Mouse (Mus musculus) inflammation-experienced regulatory T-cells, adult 6 months (primary cell): ENCODE data around the gene Usp34. TPM values are rescaled to one million over a fixed set of nuclear protein-coding genes. Genes with fewer than 3 reads are reported as not detected.
A peak's percentile ranks its signal among the peaks of the same experiment; 100 is the strongest.
"Not testable (repeated sequence)": the region's sequence is repeated elsewhere in the genome, so short reads cannot be mapped to it uniquely, and the experiment has no call there.

Experiments used
- ATAC-seq: one replicate; pipeline ENCODE4 v1.8.0; 2017
- polyA plus RNA-seq, 3 experiments: library from polyadenylated mRNA; unstranded; fragments of 100-300 nt; shearing (Covaris generic); gene quantifications; one replicate each; pipeline ENCODE4 v1.2.1; 2017

Usp34 gene
- polyA plus RNA-seq, 3 experiments from 2014 or later, result 35.3 to 61.9 (median 48.4) TPM

DNA sequence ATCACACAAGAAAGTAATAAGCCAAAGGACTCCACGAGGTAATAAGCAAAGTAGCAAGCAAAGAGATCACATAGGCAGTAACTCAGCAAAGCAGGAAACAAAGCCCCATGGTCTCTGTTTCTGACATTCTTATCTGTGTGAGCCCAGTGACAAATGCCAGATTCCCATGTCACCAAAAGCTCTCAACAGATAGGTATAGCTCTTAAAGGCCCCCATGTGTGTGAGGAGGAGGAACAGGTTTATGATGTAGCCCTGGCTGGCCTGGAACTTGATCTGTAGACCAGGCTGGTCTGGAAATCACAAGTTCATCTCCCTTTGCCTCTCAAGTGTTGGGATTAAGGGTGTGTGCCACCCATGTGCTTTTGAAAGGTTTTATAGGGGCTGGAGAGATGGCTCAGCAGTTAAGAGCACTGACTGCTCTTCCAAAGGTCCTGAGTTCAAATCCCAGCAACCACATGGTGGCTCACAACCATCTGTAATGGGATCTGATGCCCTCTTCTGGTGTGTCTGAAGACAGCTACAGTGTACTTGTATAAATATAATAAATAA, 53.1 kb downstream of the Usp34 start:
- ATAC-seq, result not testable (repeated sequence)

DNA sequence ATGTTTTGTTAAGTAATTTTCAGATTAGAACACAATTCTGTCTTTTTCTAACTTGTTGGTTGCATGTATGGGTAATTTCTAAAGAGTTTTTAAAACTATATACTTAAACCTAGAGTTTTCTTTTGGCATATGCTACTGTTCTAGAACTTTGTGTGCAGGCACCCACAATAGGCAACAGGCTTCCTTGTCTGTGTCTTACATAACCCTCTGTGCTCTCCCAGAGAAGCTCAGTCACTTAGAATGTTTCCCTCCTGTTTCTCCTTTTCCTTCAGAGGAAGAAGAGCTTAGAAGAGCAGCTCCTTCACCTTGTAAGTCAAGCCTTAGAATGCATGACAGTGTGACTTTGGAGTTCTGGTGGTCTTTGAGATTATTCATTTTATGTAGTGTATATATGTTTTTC, 55.6 kb downstream of the Usp34 start:
- no peak for ATAC-seq

DNA sequence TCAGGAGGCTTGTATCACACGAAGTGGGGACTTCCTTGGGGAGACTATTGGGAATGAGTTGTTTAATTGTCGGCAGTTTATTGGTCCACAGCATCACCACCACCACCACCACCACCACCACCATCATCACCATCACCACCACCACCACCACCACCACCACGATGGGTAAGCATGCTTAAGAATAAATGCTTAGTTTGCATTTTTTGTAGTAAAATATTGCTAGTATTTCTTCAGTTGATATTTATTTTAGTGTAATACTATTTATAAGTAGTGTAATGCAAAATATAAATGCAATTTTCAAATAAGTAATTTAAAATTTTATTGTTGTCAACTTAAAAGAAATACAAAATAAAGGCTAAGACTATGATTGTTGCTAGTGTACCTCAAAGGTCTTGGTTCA, 57.7 kb downstream of the Usp34 start:
- no peak for ATAC-seq

DNA sequence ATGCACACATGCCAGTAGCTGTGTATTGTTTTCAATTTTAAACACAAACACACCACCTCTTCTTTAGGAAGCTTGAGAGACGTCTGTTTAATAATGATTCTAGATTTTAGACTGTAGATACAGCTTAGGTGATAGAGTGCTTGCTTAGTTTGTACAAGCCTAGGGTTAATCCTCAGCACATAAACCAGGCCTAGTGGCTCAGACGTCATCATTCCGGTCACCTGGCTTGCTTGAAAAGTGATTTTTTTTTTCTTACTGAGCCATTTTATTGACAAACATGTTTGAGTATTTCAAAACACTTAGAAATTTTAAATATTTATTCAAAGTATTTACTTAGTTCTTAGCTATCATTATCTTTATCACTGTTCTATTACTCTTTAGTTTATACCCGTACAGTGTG, 65.3 kb downstream of the Usp34 start:
- ATAC-seq, result no peak

DNA sequence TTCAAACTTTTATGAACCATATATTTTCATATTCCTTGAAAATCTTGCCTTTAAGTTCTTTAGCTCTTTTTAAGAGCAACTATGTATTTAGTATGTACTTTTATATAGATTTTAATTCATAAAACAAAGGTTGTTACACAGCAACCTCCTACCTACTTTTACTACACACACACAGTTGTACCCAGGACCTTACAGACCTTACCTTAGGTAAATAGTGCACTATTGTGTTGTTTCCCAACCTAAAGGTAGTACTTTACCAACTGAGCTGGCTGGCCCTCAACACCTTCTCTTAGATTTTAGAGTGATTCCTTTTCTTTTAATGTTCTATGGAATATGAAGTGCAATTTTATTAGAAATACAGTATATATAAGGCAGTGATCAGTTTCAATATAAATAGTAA, 65.8 kb downstream of the Usp34 start:
- no peak for ATAC-seq

DNA sequence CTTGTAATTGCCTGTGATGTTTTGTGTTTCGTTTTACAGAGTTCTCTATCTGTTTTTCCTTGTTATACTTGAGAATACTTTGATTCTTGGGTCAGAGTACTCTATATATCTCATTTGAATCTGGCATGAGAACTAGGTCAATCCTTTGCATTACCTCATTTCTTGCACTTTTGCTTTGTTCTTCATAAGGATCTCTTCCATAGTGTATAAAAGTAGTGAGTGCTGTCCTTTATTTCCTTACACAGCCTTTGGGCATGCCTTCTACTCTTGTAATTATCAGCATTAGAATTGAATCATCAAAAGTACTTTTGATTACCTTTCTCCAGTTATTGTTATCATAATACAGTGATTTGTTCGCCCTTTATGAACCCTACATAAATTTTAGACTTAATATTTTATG, 73.4 kb downstream of the Usp34 start:
- ATAC-seq, result no peak

DNA sequence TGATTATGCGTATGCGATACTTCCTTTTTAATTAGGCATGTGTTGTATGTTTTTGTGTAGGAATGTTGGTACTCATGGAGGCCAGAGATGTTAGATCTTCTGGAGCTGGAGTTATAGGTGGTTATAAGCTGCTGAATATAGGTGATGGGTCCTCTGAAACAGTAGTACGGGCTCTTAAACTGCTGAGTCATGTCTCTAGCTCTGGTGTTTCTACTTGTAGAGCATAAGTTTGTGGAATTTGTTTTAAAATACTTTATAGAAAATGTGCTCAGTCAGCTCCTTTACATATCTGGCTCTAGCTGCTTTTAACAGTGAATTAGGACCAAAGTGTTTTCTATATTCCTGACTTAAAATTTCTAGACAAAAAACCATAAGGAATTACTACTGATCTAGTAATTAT, 73.9 kb downstream of the Usp34 start:
- ATAC-seq, result no peak

DNA sequence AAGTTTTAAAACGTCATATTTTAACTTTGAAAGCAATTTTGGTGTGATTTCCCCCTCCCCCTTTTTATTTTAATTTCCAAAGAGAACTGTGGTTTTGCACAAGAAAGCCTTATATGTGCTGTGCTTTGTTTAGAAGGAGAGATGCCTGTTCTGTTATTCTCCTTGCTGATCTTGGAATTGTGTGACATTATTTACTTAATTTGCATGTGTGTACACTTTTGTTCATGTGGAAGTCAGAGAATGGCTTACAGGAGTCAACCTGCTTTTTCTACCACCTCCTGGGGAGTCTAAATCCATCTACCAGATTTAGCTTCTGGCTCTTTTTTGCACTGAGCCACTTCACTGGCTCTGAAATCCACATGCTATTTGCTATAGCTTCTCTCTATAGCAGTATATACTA, 76.1 kb downstream of the Usp34 start:
- ATAC-seq, result no peak

DNA sequence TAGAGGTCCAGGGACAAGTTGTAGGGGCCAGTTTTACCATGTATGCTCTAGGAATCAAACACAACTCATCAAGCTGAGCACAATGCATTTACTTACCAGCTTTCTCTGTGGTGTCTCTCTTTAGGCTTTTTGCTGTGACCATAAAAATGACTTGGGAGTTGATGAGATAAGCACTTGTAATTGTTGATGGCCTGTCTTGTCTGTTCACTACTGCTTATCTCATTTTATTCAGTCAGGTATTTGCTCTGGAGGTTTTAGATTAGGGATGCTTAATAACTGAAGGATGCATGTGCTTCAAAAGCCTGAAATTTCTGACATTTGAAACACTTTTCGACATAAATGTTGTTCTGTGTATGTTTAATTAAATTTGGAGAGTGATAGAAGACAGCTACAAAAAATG, 83.0 kb downstream of the Usp34 start:
- no peak for ATAC-seq

DNA sequence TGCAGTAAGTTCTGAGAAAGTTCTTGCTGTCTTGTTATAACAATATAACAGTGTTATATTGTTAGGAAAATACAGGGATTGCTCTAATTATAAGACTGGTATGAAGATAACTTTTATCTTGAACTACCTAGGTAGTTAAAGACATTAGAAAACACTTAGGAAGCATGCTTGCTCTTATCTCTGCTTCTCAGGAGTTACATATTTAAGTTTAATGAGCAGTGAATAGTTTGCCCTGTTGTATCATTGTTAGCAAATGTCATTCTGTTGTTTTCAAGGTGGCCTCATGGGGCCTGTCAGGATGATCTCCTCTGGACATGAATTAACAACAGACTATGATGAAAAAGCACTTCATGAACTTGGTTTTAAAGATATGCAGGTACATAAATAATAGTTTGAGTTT, 85.9 kb downstream of the Usp34 start:
- ATAC-seq, result no peak

DNA sequence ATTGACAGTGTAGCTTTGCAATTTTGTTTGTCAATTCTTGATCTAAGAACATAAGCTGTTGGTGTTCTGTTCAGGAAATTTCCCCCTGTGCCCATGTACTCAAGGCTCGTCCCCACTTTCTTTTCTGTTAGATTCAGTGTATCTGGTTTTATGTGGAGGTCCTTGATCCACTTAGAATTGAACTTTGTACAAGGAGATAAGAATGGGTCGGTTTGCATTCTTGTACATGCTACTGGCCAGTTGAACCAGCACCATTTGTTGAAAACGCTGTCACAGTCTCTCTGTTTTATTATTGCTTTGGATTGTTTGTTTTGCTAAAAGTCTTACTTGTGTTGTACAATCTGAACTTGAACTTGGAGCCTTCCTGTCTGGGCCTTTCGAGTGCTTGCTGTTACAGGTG, 89.9 kb downstream of the Usp34 start:
- no peak for ATAC-seq

DNA sequence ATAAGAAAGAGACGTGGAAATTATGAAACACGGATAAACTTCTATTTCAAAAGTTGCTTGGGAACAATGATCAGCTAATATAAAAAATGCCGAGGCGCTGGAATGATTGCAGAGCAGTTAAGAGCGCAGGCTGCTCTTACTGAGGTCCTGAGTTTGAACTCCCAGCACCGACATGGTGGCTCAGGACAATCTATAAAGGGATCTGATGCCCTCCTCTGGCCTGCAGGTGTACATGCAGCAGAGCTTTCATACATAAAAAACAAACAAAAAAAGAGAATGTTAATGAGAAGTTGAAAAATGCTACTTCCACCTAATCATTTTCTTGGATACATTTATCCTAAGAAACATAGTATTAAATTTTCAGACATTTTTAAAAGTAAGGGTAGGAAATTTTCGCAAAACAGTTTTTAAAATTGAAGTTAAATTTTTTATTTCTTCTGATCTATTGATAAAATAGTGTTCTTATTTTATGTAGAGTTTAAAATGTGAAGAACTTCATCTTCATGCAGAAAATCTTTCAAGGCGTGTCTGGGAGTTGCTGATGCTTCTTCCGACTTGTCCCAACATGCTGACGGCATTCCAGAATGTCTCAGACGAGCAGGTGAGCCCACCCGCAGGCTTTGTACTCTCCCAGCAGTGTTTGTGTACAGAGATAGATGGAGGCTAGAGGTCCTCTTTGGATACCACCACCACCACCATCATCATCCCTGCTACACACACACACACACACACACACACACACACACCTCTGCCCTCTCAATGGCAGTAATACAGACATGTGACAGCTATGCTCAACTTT, 94.5 kb downstream of the Usp34 start:
- no peak for ATAC-seq

DNA sequence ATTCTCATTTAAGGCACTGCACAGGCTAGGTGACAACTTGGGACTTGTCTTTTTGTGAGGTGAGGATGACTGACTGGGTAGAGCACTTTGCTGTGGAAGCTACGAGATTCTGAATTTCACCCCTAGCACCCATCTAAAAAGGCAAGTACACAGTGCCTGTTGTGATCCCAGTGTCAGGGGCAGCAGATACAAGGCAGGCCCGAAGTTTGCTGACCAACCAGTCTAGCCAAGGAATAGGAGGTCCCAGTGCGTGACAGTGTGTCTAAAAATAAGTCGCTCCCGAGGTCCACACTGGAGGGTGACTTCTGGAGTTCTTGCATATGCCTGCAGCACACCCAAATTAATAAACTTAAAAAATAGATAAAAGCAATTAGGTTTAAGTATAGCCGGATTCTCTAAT, 121.6 kb downstream of the Usp34 start:
- no peak for ATAC-seq

DNA sequence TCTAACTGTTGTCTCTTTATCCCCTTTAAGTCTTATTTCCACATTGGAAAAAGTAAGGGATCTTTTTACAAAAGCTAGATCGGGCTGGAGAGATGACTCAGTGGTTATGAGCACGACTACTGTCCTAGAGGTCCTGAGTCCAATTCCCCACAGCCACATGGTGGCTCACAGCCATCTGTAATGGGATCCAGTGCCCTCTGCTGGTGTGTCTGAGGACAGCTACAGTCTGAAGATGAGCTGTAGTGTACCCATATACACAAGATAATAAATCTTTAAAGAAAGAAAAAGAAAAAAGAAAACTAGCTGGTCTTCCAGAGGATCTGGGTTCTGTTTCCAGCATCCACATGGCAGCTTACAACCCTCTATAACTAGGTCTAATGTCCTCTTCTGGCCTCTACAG, 123.3 kb downstream of the Usp34 start:
- no peak for ATAC-seq

DNA sequence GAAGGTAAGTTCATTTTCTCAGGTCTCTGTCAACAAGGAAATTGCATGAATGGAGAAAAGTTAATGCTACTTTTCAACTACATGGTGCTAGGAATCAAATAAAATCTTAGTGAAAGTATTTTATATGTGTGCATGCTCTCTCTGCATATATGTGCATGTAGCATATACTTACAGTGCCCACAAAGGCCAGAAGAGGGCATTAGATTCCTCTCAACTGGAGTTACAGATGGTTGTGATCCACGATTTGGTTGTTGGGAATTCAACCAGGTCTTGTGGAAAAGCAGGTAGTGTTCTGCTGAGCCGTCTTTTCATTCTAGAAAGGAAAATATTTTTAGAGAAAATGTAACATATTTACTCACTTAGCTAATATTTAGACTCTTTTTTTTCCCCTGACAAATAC, 129.4 kb downstream of the Usp34 start:
- no peak for ATAC-seq

DNA sequence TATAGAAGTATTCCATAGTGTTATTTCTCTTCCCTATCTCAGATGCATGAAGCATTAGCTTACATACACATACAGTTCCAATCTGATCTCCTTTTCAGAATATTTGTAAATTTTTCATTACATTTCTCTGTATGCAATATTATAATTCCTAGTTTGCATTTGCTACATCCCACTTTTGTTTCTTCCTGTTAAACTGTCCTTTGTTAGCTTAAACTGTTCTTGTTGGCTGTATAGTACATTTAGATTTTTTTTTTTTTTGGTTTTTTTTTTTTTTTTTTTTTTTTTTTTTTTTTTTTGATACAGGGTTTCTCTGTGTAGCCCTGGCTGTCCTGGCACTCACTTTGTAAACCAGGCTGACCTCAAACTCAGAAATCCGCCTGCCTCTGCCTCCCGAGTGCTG, 159.2 kb downstream of the Usp34 start:
- ATAC-seq, result not testable (repeated sequence)

DNA sequence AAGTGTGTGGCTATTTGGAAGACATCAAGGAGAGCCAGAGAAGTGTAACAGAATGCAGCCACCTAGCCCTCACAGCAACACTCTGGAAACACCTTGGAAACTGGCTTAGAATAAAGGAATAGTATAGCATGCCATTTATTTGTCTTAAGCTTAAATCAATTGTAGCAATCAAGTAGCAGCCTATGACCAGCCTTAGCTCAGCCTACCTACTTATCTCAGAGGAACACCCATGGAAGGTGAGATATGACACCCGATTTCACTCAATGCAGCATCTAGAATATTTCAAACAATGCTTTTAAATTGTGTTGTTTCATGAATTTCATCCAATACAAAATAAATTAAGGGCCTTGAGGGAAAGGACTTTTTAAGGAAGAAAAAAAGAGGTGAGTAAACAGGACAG, 183.3 kb downstream of the Usp34 start:
- no peak for ATAC-seq

DNA sequence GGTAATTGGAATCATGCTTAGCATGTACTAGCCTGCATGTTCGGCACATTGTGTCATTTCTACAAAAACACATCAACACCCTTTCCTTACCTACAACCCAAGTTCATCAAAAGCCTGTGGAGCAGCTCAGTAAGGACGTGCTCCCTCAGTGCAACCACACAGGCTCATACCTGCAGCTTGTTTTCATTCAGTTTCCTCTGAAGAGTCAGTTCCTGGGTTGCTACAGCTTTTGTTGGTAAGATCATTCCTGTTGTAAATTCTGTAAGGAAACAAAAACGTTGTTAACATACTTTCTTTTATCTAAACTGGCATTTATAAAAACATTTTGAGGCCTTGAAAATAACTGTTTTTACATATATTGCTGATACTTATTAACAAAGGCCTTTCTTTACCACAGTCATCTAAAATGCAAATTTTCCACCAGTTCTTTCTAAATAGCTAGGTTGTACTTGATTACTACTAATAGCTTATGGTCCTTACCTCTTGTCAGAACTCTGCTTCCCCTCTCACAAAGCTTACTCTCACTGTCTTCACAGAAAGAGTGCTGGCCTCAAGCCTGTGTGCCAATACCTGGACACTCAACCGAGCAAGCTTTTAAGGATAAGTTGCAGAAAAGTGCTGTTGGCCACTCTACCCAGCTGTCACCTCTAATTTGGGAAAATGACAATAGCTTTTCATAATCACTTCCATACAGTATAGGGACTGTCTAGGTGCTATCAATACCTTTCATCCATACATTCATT, 185.5 kb downstream of the Usp34 start:
- ATAC-seq, result no peak

DNA sequence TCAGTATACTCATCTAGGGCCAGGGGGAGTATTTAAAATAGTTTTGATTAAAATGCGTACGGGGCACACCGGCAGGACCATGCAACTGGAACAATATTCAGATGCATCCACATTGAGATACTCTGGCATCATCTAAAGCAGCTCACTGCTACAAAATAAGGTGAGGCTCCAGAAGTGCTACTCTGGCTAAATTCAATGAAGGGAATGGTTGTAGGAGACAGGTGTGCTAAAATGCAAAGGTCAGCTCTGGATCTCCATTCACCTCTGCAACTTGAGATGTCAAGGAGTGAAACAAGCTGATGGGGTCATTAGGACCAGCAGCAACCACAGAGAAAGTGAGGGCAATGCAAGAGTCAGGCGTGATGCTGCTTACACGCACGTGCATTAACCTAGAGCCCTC, 188.5 kb downstream of the Usp34 start:
- ATAC-seq, result no peak

DNA sequence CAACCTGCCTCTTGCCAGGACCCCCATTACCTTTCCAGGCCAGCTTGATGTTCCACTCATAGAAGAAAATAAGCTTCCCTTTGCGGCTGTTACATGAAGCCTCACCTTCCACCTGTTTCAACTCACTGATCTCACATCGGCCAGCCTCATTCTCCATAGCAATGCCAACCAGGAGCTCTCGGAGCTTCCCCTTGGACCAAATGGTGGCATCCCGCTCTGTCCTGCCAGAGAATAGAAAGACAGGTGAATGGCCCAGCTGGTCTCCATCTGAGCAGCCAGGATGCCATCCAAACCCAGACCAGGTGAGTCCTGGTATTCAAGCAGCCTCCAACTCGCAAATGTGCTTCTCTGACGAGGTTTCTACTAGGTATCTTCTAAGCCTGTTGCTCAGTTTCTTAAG, 190.0 kb downstream of the Usp34 start:
- ATAC-seq, result no peak

DNA sequence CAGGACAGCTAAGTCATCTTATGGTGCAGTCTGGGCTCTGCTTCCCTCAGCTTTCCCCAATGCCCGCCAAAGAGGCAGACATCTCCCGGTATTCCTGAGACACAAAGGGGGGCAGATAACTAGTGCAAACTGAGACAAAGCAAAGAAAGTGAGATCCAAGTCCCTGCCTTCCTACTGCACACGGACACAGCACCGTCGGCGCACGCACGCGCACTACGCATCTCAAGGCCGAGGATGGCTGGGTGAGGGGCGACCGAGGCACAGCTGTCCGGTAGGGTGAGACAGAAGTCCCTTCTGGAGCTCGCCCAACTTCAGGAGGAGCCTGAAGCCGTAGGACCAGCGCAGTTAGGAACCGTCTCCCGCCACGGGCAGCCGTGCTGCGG, 190.6 kb downstream of the Usp34 start:
- peak; percentile 33 for ATAC-seq

DNA sequence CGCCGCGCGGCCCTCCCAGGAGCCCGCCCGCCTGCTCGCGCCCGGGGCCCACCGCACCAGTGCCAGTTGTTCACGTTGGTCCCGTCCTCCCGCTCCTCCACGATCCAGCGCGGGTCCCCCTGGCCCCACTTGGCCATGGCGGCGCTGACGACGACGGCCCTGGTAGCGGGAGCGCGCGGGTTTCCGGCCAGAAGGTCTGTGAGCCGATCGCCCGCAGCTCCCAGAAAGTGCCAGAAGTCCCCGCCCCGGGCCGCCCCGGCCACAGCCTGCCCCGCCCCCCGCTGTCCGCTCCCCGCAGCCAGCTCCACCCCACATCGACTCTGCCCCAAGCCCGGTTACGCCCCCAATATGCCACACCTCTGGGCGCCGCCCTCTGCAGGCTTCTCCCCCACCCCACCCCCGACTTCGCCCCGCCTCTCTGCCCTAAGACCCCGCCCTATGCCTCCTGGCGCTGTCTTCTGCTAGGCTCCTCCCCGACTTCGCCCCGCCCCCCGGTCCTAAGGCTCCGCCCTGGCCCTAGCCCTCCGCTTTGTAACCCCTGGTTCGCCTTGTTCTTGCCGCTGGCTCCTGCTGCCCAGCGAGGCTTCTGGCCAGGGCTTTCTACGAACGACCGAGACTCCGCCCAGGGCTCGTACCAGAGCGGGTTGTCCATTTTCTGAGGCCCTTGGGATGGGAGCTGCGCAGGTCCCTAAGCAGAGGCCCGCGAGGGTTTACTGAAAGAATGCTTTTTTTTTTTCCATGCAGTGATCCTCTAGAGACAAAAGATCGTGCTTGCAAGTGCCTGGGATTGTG, 191.2 kb downstream of the Usp34 start, which contains the start of gene Ahsa2:
Ahsa2 (minus strand) TSS at position 313 of the 792 bp plus-strand sequence.
- ATAC-seq, result peak; percentile 85

DNA sequence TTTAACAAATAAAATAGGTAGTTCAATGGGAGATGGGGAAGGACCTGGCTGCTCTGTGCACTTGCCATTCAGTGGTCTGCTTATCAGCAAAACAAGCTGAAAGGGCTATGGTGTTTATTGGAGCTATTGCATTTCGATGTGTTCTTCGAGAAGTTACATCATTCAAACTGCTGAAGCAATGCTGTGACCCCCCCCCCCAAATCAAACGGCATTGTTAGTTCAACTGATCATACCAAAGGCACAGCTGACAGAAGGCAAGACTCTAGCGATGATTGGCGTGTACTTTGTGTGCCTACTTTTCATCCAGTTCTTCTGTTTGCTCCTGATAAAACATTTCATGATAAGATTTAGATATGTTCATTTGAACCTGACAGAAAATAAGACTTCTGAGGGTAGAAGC, 191.9 kb downstream of the Usp34 start:
- no peak for ATAC-seq
